Mouse (Mus musculus) left cerebral cortex, adult 9 months (tissue): ENCODE results near the gene Ghr.

Experiments
- DNase-seq, 2 experiments: peaks; one replicate each; pipeline ENCODE4 v3.0.0; 2022; ENCODE audit warnings: low spot score in 2 of 2

Gene Ghr

DNA sequence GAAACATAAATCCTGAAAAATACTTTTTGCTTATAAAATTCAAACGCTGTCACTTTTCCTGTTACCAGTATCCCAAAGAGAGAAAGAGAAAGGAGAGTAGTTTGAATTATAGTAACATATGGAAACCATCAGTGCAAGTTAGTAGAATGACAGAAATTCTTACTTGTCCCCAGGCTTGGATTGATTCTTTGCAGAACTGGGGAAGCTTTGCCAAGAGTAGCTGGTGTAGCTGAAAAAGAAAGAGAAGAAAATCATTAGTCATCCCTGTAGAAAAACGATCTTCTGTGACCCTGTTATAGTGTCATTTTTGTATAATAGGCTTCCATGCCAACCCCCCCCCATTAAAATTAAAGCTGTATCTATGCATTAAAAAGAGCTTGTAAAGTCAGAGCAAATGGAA is 194.8 kb downstream of the Ghr start:
- no peak for DNase-seq

GRCm38 (mm10) chr15:3383788-3384187 is 199.5 kb downstream of the Ghr start:
- DNase-seq, result no peak

DNA sequence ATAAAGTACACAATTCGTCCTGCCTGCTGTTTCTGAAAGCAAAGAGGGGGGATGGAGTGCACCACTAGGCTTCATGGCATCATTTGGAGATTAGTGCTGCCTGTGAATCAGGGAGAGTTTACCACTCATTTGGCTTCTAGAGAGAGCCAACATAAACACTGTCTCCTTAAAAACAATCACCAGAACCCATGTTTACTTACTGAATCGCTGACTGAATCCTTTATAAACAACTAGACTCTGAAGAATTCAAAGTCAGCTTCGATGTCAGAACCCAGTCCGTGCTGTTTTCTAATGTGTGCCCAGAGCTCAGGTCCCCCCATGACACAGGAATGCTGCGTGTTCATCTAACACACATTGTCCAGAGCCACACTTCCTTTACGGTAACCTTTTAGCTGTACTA is 201.9 kb downstream of the Ghr start:
- no peak for DNase-seq

DNA sequence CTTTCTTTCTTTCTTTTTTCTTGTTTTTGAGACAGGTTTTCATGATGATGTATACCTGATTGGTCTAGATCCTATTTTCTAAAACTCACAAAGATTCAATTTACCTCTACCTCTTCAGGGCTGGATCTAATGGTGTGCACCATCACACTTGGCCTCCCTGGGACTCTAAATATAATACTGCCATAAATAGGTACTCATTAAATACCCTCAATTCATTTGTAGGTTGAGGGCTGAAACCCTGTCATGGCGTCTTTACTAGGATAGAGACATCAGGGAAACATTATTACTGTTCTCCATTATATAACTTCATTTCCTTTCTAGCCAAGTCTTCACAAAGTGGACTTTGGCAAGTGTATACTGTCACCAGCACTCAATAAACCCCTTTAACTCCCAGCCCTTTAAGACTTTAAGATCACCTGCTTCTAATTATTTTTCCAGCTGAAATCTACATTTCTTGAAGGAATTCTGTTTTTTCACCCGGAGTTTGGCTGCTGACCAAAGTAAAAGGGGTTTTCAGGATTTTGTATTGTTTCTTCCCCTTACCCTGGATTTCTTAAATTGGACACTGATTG is 214.9 kb downstream of the Ghr start:
- DNase-seq, result no peak

DNA sequence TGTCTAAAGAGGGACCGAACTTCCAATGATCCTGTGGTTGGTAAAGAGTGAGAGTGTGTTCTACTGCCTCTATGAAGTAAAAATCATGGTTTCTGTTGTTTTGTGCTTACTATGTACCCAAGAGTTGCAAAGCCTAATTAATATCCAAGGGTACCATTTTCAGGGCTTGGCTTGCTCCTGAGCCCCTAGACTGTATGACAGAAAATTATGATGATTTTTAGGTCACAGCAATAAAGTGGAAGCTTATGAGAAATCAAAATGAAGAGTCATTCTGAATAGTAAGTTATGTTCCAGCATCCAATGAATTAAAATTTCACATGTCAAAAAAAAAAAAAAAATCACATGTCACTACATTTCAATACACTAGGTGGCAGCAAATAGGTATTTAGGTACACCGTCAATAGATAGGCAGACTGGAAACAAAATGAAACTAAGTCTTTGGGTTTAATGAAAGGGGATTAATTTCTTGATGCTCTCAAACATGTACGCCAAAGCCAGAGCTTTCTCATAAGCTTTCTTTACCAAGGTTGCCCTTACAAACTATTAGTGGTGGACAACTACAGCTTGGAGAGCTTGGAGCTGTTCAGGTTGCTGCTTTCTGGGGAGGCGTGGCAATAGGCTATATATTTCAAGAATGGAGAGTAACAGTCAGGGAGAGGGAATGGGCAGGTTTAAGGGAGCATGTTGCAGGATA is 227.1 kb downstream of the Ghr start:
- DNase-seq, result no peak

DNA sequence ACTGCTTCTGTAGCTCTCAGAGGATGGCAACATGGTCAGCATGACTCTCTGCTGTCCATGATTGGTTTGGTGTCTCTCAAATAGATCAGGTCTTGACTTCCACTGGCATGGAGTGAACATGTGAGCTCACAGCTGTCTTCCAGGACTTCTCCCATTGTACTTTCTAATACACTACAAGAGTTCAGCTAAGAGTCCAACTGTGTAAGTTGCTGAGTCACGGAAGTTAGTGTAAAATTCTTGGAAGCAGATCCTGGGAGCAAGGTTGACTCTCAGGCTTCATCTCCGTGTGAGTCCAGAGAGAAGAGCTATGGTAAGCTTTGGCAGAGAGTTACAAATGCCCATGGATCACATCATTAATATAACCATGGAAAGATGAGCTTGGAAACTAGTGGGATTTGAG is 229.6 kb downstream of the Ghr start:
- DNase-seq, result no peak

GRCm38 (mm10) chr15:3349306-3350064 is 233.8 kb downstream of the Ghr start:
- no peak for DNase-seq

DNA sequence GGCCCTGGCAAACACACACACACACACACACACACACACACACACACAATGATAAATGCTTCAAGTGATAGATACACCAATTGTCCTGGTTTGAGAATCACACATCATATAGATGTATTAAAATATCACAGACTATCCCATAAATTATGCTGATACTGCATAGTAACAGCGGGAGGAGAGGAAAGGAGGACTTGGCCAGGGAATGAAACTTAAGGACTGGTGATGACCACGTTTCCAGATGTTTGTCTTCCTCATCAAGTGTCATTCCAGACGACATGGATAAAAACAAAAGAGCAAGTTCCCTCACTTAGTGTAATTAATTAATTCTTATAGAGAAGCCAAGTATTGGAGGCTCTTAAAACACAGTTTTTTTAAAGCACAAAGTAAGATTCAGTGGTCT is 236.6 kb downstream of the Ghr start:
- DNase-seq, result no peak

GRCm38 (mm10) chr15:3344555-3344954 is 238.7 kb downstream of the Ghr start:
- DNase-seq, result peak in 1 of 2 experiments; percentile 72

- DNase-seq, result no peak
Measured at GRCm38 (mm10) chr15:3341806-3342582, 241.3 kb downstream of the Ghr start.

DNA sequence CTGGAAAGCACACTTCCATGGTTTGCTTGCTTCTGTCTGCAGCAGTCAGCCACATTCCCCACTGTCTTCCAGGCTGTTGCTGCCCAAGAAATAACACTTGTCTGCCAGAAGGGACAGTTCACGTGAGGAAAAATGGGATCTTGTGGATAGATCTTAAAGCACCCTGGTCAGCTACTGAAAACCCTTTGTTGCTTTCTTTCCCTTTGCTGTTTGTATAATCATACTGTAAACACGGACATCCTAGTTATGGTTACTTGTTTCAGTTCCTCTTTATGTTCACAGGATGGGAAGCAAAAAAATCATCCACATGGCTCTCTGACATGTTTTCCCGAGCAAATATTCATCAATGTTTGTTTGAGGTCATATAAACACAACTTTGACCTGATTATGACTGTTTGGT is 243.4 kb downstream of the Ghr start:
- no peak for DNase-seq

GRCm38 (mm10) chr15:3332517-3332916 is 250.8 kb downstream of the Ghr start:
- no peak for DNase-seq

DNA sequence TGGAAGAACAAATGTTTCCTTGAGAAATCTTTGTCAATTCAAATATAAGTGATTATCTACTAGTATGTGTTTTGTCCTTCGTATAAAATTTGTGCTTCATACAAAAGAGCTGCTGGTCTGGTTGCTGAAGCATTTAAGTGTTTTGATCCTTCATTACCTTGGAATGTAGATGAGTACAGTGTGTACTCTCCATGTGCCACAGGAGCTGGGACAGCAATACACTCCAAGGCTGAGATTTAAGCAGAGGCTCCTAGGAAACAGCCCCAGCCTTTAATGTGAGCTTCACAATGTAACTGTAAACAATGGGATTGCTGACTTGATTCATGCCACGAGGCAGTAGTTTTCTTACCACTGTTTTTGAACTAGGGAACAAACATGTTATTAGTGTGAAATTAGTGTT is 251.5 kb downstream of the Ghr start:
- no peak for DNase-seq

GRCm38 (mm10) chr15:3330291-3330690 is 253.0 kb downstream of the Ghr start:
- no peak for DNase-seq

DNA sequence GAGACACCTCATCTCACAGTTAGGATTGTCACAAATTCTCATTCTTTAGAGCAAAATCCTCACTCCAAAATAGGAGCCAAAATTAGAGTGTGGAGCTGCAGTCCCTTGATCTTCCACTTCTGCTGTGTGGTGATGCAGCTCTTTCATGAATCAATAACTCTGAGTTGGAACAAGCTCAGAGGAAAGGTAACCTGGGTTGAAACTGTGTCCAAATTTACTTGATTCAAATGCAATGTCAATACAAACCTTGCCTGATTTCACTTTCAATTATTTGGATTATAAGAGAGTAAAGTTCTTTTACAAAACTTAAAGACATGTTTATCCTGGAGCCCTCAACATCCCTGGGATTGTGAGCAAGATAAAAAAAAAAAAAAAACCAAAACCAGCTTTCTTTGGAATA is 260.3 kb downstream of the Ghr start:
- no peak for DNase-seq

DNA sequence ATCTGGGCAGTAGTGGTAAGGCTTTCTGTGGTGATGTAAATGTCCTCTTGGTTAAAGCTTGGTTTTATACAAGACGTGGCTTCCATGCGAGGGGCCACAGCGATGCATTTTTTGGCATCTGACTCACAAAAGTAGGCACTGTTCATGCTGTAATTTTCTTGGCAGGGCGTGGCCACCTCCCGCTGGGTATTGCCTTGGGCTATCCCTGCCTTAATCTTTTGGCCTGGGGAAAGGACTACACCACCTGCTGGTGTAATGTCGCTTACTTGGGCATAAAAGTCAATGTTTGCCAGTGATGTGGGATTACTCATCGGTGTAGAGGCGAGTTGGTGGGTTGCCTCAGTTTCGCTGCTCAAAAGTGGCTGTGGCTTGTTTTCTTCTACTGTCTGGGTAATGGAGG is 263.4 kb downstream of the Ghr start:
- no peak for DNase-seq

DNA sequence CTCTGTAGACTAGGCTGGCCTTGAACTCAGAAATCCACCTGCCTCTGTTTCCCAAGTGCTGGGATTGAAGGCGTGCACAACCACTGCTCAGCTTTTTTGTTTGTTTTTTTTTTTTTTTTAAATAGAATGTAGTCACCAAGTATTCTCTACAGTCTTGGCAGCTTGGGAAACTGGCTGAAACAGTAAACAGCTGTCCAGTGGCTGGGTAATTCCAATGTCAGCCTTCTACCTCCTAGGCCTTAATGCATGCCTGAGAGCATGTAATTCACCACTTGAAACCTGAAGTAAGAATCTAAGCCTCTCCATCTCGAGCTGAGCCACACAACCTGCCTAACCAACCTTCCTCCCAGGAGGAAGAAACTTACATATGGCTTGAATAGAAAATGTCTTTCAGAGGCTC is 266.7 kb downstream of the Ghr start:
- no peak for DNase-seq

GRCm38 (mm10) chr15:3312937-3313336 is 270.4 kb downstream of the Ghr start:
- peak in 1 of 2 experiments; percentile 14 for DNase-seq

GRCm38 (mm10) chr15:3309856-3310255 is 273.4 kb downstream of the Ghr start:
- no peak for DNase-seq

DNA sequence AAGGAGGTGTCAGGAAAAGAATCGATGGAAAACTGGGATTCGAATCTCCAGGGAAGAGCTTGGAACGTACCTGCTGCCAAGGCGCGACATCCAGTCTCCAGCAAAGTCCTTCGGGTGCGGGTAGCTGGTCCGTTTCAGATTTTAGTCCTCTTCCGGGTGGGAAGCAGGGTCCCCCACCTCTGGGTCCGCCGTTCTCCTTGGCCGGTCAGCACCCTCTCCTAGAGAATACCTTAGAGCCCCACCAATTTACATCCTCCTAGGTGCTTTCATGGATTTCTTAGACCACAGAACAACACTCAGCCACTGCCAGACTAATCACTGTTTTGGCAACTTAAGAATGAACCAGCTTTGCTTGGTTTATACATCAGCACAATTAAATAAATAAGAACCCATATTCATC is 279.9 kb downstream of the Ghr start, which contains the start of gene Ccdc152:
TSS of gene Ccdc152 (minus strand) at position 101 of the 400 bp plus-strand sequence.
- no peak for DNase-seq

- no peak for DNase-seq
Measured at GRCm38 (mm10) chr15:3300361-3301100, 282.8 kb downstream of the Ghr start.

DNA sequence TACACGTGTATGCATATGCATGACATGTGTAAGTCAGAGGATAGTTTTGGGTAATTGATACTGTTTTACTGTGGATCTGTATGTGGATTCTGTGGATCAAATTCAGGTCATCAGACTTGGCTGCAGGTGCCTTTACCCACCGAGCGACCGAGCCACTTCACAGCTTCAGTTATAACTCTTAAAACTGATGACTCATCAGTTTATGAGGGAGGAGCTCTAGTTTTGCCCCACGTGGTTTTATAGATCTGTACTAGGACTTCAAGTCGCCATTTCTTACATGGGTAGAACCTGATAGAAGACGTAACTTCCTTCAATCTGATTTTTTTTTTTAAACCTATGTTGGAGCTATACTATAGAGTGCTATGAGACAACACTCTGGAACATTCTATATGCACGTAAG is 285.7 kb downstream of the Ghr start:
- DNase-seq, result no peak
